Mouse (Mus musculus) fibroblast of lung, adult 2 months (primary cell): ENCODE measurements at regions not wholly inside any gene's neighbourhood (a gene's known extent, or its start where the extent isn't known, plus 50 kb on each side); places are given as distances from the start of the nearest gene placed in this dataset.
"Not testable (repeated sequence)": the region's sequence is repeated elsewhere in the genome, so short reads cannot be mapped to it uniquely, and the experiment has no call there.

ENCODE experiments used
- DNase-seq: peaks from one replicate; pipeline ENCODE4 v3.0.0-alpha.2; 2011; ENCODE audit warnings: low read depth

- DNase-seq, result not testable (repeated sequence)
Measured at GRCm38 (mm10) chr5:132929955-132930354, 386.8 kb upstream of the Auts2 start.

- no peak for DNase-seq
Measured at GRCm38 (mm10) chr5:132923365-132923764, 380.2 kb upstream of the Auts2 start.

- no peak for DNase-seq
Measured at GRCm38 (mm10) chr5:132909056-132909455, 365.9 kb upstream of the Auts2 start.

GRCm38 (mm10) chr5:132908220-132908619 lies 365.1 kb upstream of the Auts2 start:
- DNase-seq, result no peak

- no peak for DNase-seq
Measured at GRCm38 (mm10) chr5:132892591-132892990, 349.4 kb upstream of the Auts2 start.

GRCm38 (mm10) chr5:132884130-132884529 lies 341.0 kb upstream of the Auts2 start:
- no peak for DNase-seq

GRCm38 (mm10) chr5:132882291-132882690 lies 339.1 kb upstream of the Auts2 start:
- no peak for DNase-seq

- no peak for DNase-seq
Measured at GRCm38 (mm10) chr5:132881170-132881569, 338.0 kb upstream of the Auts2 start.

- no peak for DNase-seq
Measured at GRCm38 (mm10) chr5:132876336-132876840, 333.2 kb upstream of the Auts2 start.

GRCm38 (mm10) chr5:132858846-132859510 lies 315.8 kb upstream of the Auts2 start:
- DNase-seq, result no peak

GRCm38 (mm10) chr5:132855619-132856510 lies 312.7 kb upstream of the Auts2 start:
- no peak for DNase-seq

- no peak for DNase-seq
Measured at GRCm38 (mm10) chr5:132850770-132851169, 307.6 kb upstream of the Auts2 start.

GRCm38 (mm10) chr5:132848086-132848485 lies 304.9 kb upstream of the Auts2 start:
- no peak for DNase-seq

- DNase-seq, result no peak
Measured at GRCm38 (mm10) chr5:132843284-132843683, 300.1 kb upstream of the Auts2 start.

GRCm38 (mm10) chr5:132841794-132842193 lies 298.6 kb upstream of the Auts2 start:
- no peak for DNase-seq

- DNase-seq, result no peak
Measured at GRCm38 (mm10) chr5:132837420-132837819, 294.3 kb upstream of the Auts2 start.

GRCm38 (mm10) chr5:132828993-132829392 lies 285.8 kb upstream of the Auts2 start:
- DNase-seq, result no peak

- no peak for DNase-seq
Measured at GRCm38 (mm10) chr5:132827555-132828333, 284.6 kb upstream of the Auts2 start.

- DNase-seq, result no peak
Measured at GRCm38 (mm10) chr5:132826009-132826408, 282.9 kb upstream of the Auts2 start.

GRCm38 (mm10) chr5:132817665-132818064 lies 274.5 kb upstream of the Auts2 start:
- DNase-seq, result no peak

- no peak for DNase-seq
Measured at GRCm38 (mm10) chr5:132809181-132809580, 266.0 kb upstream of the Auts2 start.

GRCm38 (mm10) chr5:132796061-132796460 lies 252.9 kb upstream of the Auts2 start:
- DNase-seq, result no peak
